Mouse (Mus musculus) MEL (cell line): ENCODE results near the gene Mmp21. TPM values are rescaled to one million over a fixed set of nuclear protein-coding genes. Genes with fewer than 3 reads are reported as not detected.

ENCODE experiments used
- DNase-seq: peaks from one replicate; pipeline ENCODE4 v3.0.0; 2011; ENCODE audit warnings: low read depth, low spot score
- H3K27ac ChIP-seq: 2 replicates; pipeline ENCODE4 v1.5.1; 2012; ENCODE audit warnings: low read depth, mild to moderate bottlenecking, control low read depth, low read length, moderate library complexity; ENCODE audit not compliant: control insufficient read depth
- H3K27me3 ChIP-seq, 2 experiments: fragments of 150-350 bp in 1 of 2; sonication (generic) in 1 of 2; 2 replicates each; pipeline ENCODE4 v1.6.1; 2012; ENCODE audit warnings: low read length in 2 of 2, mild to moderate bottlenecking in 2 of 2, improper control_type of control experiment in 1 of 2, moderate library complexity in 1 of 2; ENCODE audit not compliant: insufficient read depth in 2 of 2, control insufficient read depth in 1 of 2
- H3K36me3 ChIP-seq, 2 experiments: 2 replicates each; pipeline ENCODE4 v1.6.1; 2012 to 2014; ENCODE audit warnings: low read length in 2 of 2, improper control_type of control experiment in 1 of 2, inconsistent platforms in 1 of 2, mild to moderate bottlenecking in 1 of 2; ENCODE audit not compliant: insufficient read depth in 2 of 2, control insufficient read depth in 1 of 2
- H3K4me1 ChIP-seq, 2 experiments: fragments of 150-350 bp in 1 of 2; sonication (generic) in 1 of 2; 2 replicates each; pipeline ENCODE4 v1.6.1; 2012; ENCODE audit warnings: low read length in 2 of 2, improper control_type of control experiment in 1 of 2, mild to moderate bottlenecking in 1 of 2; ENCODE audit not compliant: insufficient read depth in 2 of 2, control insufficient read depth in 1 of 2
- H3K4me3 ChIP-seq, 2 experiments: fragments of 150-350 bp in 1 of 2; sonication (generic) in 1 of 2; 2 replicates each; pipeline ENCODE4 v1.5.1; 2012; ENCODE audit warnings: low read depth in 2 of 2, low read length in 2 of 2, mild to moderate bottlenecking in 2 of 2, moderate library complexity in 2 of 2, control low read depth in 1 of 2, improper control_type of control experiment in 1 of 2; ENCODE audit not compliant: control insufficient read depth in 1 of 2, insufficient read depth in 1 of 2
- H3K79me2 ChIP-seq: 2 replicates; pipeline ENCODE4 v1.6.1; 2012; ENCODE audit warnings: mild to moderate bottlenecking, low read length, moderate library complexity; ENCODE audit not compliant: control insufficient read depth, poor library complexity, insufficient read depth
- H3K9ac ChIP-seq: 2 replicates; pipeline ENCODE4 v1.6.1; 2012; ENCODE audit warnings: low read depth, mild to moderate bottlenecking, control low read depth, low read length, moderate library complexity; ENCODE audit not compliant: control insufficient read depth, poor library complexity, severe bottlenecking
- H3K9me3 ChIP-seq: fragments of 150-350 bp; sonication (generic); replicated peaks from 2 replicates; pipeline ENCODE4 v1.6.1; 2012; ENCODE audit warnings: mild to moderate bottlenecking, low read length, improper control_type of control experiment, moderate library complexity; ENCODE audit not compliant: insufficient read depth
- BHLHE40 ChIP-seq: IDR thresholded peaks from 2 replicates; pipeline ENCODE4 v1.6.1; 2012; ENCODE audit warnings: low read depth, mild to moderate bottlenecking, inconsistent platforms, low read length, improper control_type of control experiment, borderline replicate concordance
- CTCF ChIP-seq, 3 experiments: IDR thresholded peaks in 2 of 3; conservative IDR thresholded peaks in 1 of 3; 2 replicates each; pipeline ENCODE4 v1.5.1; 2011 to 2012; ENCODE audit warnings: low read length in 3 of 3, low read depth in 2 of 3, mild to moderate bottlenecking in 2 of 3, improper control_type of control experiment in 1 of 3, inconsistent platforms in 1 of 3, mixed read lengths in 1 of 3, moderate library complexity in 1 of 3; ENCODE audit not compliant: control insufficient read depth in 1 of 3, insufficient read depth in 1 of 3, poor library complexity in 1 of 3, severe bottlenecking in 1 of 3
- E2F4 ChIP-seq: IDR thresholded peaks from 2 replicates; pipeline ENCODE4 v1.6.1; 2011; ENCODE audit warnings: low read depth, low read length, improper control_type of control experiment, borderline replicate concordance
- ELF1 ChIP-seq: IDR thresholded peaks from 2 replicates; pipeline ENCODE4 v1.6.1; 2014; ENCODE audit warnings: low read depth, mild to moderate bottlenecking, inconsistent platforms, low read length, improper control_type of control experiment, moderate library complexity
- EP300 ChIP-seq, 2 experiments: IDR thresholded peaks; 2 replicates each; pipeline ENCODE4 v1.6.1; 2011; ENCODE audit warnings: improper control_type of control experiment in 2 of 2, low read length in 2 of 2, low read depth in 1 of 2, mild to moderate bottlenecking in 1 of 2
- GABPA ChIP-seq: IDR thresholded peaks from 2 replicates; pipeline ENCODE4 v1.6.1; 2012; ENCODE audit warnings: low read depth, mild to moderate bottlenecking, inconsistent platforms, low read length, improper control_type of control experiment, moderate library complexity
- JUND ChIP-seq: IDR thresholded peaks from 2 replicates; pipeline ENCODE4 v1.6.1; 2011; ENCODE audit warnings: low read depth, mild to moderate bottlenecking, improper control_type of control experiment, low read length
- KAT2A ChIP-seq: conservative IDR thresholded peaks from 2 replicates; pipeline ENCODE4 v1.6.1; 2012; ENCODE audit warnings: low read depth, low read length, improper control_type of control experiment, inconsistent platforms
- MAFK ChIP-seq: IDR thresholded peaks from 2 replicates; pipeline ENCODE4 v1.6.1; 2011; ENCODE audit warnings: low read depth, mild to moderate bottlenecking, low read length, improper control_type of control experiment, borderline replicate concordance
- MAZ ChIP-seq: IDR thresholded peaks from 2 replicates; pipeline ENCODE4 v1.6.1; 2012; ENCODE audit warnings: low read depth, mild to moderate bottlenecking, inconsistent platforms, low read length, improper control_type of control experiment
- MXI1 ChIP-seq: IDR thresholded peaks from 2 replicates; pipeline ENCODE4 v1.6.1; 2011; ENCODE audit warnings: mild to moderate bottlenecking, low read depth, low read length, improper control_type of control experiment
- MYB ChIP-seq: IDR thresholded peaks from 2 replicates; pipeline ENCODE4 v1.6.1; 2011; ENCODE audit warnings: mild to moderate bottlenecking, low read depth, low read length, improper control_type of control experiment
- MYC ChIP-seq: IDR thresholded peaks from 2 replicates; pipeline ENCODE4 v1.6.1; 2011; ENCODE audit warnings: low read depth, mild to moderate bottlenecking, low read length, improper control_type of control experiment, moderate library complexity
- NRF1 ChIP-seq: IDR thresholded peaks from 2 replicates; pipeline ENCODE4 v1.6.1; 2014; ENCODE audit warnings: low read depth, mild to moderate bottlenecking, inconsistent platforms, low read length, improper control_type of control experiment, moderate library complexity; ENCODE audit not compliant: poor library complexity, insufficient read depth, severe bottlenecking
- POLR2A ChIP-seq, 2 experiments: IDR thresholded peaks; 2 replicates each; pipeline ENCODE4 v1.6.1; 2011 to 2012; ENCODE audit warnings: low read length in 2 of 2, mild to moderate bottlenecking in 2 of 2, control low read depth in 1 of 2, improper control_type of control experiment in 1 of 2, low read depth in 1 of 2, moderate library complexity in 1 of 2; ENCODE audit not compliant: control insufficient read depth in 1 of 2, insufficient read depth in 1 of 2, poor library complexity in 1 of 2
- SIN3A ChIP-seq: IDR thresholded peaks from 2 replicates; pipeline ENCODE4 v1.6.1; 2012; ENCODE audit warnings: low read length, improper control_type of control experiment, inconsistent platforms
- TAL1 ChIP-seq: IDR thresholded peaks from 2 replicates; pipeline ENCODE4 v1.6.1; 2012; ENCODE audit warnings: mild to moderate bottlenecking, inconsistent platforms, low read length, moderate library complexity, mixed read lengths
- TBP ChIP-seq: IDR thresholded peaks from 2 replicates; pipeline ENCODE4 v1.8.0; 2011; ENCODE audit warnings: low read depth, low read length, improper control_type of control experiment
- TCF12 ChIP-seq: IDR thresholded peaks from 2 replicates; pipeline ENCODE4 v1.6.1; 2014; ENCODE audit warnings: low read depth, mild to moderate bottlenecking, inconsistent platforms, low read length, improper control_type of control experiment, moderate library complexity
- UBTF ChIP-seq: IDR thresholded peaks from 2 replicates; pipeline ENCODE4 v1.6.1; 2012; ENCODE audit warnings: low read depth, mild to moderate bottlenecking, inconsistent platforms, low read length, improper control_type of control experiment, moderate library complexity, borderline replicate concordance; ENCODE audit not compliant: insufficient read depth
- ZC3H11A ChIP-seq: IDR thresholded peaks from 2 replicates; pipeline ENCODE4 v1.6.1; 2012; ENCODE audit warnings: low read depth, mild to moderate bottlenecking, inconsistent platforms, low read length, improper control_type of control experiment
- ZKSCAN1 ChIP-seq: IDR thresholded peaks from 2 replicates; pipeline ENCODE4 v1.6.1; 2012; ENCODE audit warnings: low read depth, mild to moderate bottlenecking, inconsistent platforms, low read length, improper control_type of control experiment, moderate library complexity
- ZNF384 ChIP-seq: IDR thresholded peaks from 2 replicates; pipeline ENCODE4 v1.6.1; 2012; ENCODE audit warnings: low read depth, mild to moderate bottlenecking, inconsistent platforms, low read length, improper control_type of control experiment
- polyA plus RNA-seq, 2 experiments: library from polyadenylated mRNA; stranded (reverse) in 1 of 2; unstranded in 1 of 2; fragments of >175 nt in 1 of 2; fragments of >200 nt in 1 of 2; gene quantifications; 2 replicates each; pipeline versions ENCODE4 v1.2.1 to v1.2.4; 2012; ENCODE audit warnings: low replicate concordance in 2 of 2, low read depth in 1 of 2; ENCODE audit not compliant: insufficient read length in 2 of 2, insufficient read depth in 1 of 2, missing spikeins in 1 of 2
- total RNA-seq: library from RNA; depleted of rRNA; stranded (reverse); fragments of 300-350 nt; gene quantifications from 2 replicates; pipeline ENCODE4 v1.2.3, GENCODE M21; 2012

The Mmp21 gene
- total and polyA plus RNA-seq, 3 experiments, result not detected

GRCm38 (mm10) chr7:133630821-133631220, 49.0 kb downstream of the Mmp21 start:
- no peaks in the 10 kb centered on the region for H3K9me3 ChIP-seq
- H3K79me2 ChIP-seq, result no peaks in the 10 kb centered on the region
- H3K4me1 ChIP-seq, result no peaks in the 10 kb centered on the region
- no peak overlapping the region for H3K9ac ChIP-seq
- TF ChIP-seq CTCF (IDR thresholded peaks at IDR 0.05 in 2 of 3, conservative IDR thresholded peaks at IDR 0.05 in 1 of 3; ENCODE audit: control insufficient read depth in 1 of 3, insufficient read depth in 1 of 3, low read depth in 2 of 3, low read length in 3 of 3, poor library complexity in 1 of 3, severe bottlenecking in 1 of 3) (no peak), POLR2A (IDR thresholded peaks at IDR 0.05; ENCODE audit: control insufficient read depth in 1 of 2, insufficient read depth in 1 of 2, low read depth in 1 of 2, low read length in 2 of 2, poor library complexity in 1 of 2) (no peak), MYC (no peak), MYB (no peak), MAFK (no peak), KAT2A (no peak), MAZ (no peak), TAL1 (no peak), ZKSCAN1 (no peak), SIN3A (no peak), TBP (no peak), E2F4 (no peak), EP300 (IDR thresholded peaks at IDR 0.05; ENCODE audit: low read depth in 1 of 2, low read length in 2 of 2) (no peak), GABPA (no peak), MXI1 (no peak), JUND (no peak), NRF1 (no peak), BHLHE40 (no peak)
- DNase-seq, result no peak
- H3K27ac ChIP-seq, result no peak overlapping the region
- H3K36me3 ChIP-seq, result no peaks in the 10 kb centered on the region
- H3K4me3 ChIP-seq, result no peak overlapping the region
- peaks cover 3 to 9% of the 10 kb centered on the region in 2 experiments; a peak in 3 of 4 replicates for H3K27me3 ChIP-seq

GRCm38 (mm10) chr7:133627184-133627936, 52.5 kb downstream of the Mmp21 start:
- no peak for TF ChIP-seq ZC3H11A
- TF ChIP-seq TAL1, result no peak
- TF ChIP-seq TCF12, result no peak
- TF ChIP-seq ZNF384, result no peak
- no peak for TF ChIP-seq UBTF
- no peak for TF ChIP-seq TBP
- TF ChIP-seq ELF1, result no peak
- TF ChIP-seq EP300 (IDR thresholded peaks at IDR 0.05; ENCODE audit: low read depth in 1 of 2, low read length in 2 of 2), result no peak
- H3K27ac ChIP-seq, result no peak overlapping the region
- peaks cover 18 to 23% of the 10 kb centered on the region in 2 experiments for H3K27me3 ChIP-seq

More at GRCm38 (mm10) chr7:133627184-133627936, 52.5 kb downstream of the Mmp21 start:
- Histone ChIP-seq H3K9ac (no peak overlapping the region), H3K9me3 (no peaks in the 10 kb centered on the region), H3K4me3 (no peak overlapping the region), H3K4me1 (no peaks in the 10 kb centered on the region), H3K36me3 (no peaks in the 10 kb centered on the region), H3K79me2 (no peaks in the 10 kb centered on the region)
- DNase-seq, result no peak
